Mouse (Mus musculus) thymus, postnatal 36 days (tissue): ENCODE results near the gene Cracr2a.

Source experiments
- DNase-seq, 2 experiments: peaks; one replicate each; pipeline ENCODE4 v3.0.0; 2022; ENCODE audit warnings: mixed read lengths in 2 of 2

The Cracr2a gene

GRCm38 (mm10) chr6:127708218-127708628 lies 147.1 kb downstream of the Cracr2a start:
- no peak for DNase-seq

GRCm38 (mm10) chr6:127714906-127715305 lies 153.8 kb downstream of the Cracr2a start:
- DNase-seq = no peak

GRCm38 (mm10) chr6:127715428-127715827 lies 154.3 kb downstream of the Cracr2a start:
- DNase-seq = no peak

- no peak for DNase-seq
Observed at GRCm38 (mm10) chr6:127717239-127718137, 156.3 kb downstream of the Cracr2a start.

DNA sequence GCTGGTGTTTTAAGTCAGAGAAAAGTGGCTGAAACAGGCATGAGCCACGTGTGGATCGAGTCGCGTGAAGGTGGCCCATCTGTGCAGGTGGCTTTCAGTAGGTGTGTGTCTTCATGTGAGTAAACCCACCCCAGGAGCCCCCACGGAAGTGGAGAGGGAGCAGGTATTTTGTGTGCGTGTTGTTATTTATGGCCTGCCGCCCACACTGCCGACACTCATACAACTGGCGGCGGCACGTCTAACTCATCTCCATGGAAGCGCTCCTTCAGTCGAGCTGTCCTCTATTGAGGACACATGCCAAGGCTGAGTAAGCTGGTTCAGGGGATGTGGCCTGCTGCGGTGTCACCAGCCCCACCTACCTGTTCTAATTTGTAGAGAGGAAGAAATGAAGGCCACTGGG lies 158.7 kb downstream of the Cracr2a start:
- no peak for DNase-seq

DNA sequence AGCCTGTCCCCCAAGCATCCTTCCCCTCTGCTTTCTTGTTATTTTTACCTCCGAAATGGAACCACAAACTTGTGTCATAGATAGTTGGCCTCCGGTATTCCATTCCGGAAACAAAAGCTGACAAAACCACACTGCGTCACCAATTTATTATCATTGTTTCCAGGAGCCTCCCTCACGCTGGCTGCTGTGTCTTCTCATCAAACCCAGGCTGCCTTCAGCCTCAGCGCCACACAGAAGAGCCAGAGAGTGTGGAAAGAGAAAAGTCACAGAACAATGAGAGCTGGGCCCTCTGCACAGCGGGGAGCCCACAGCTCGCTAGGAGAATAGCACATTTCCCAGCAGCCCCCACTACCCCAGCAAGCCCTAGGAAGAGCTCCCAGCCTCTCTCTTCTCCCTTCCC lies 162.0 kb downstream of the Cracr2a start:
- DNase-seq = no peak
